Mouse (Mus musculus): ENCODE data around the gene Dock3.

- TF ChIP-seq CTCF (IDR thresholded peaks at IDR 0.05; ENCODE audit: extremely low read depth, insufficient read depth, low read length) (no peak), POLR2A (IDR thresholded peaks at IDR 0.05; ENCODE audit: extremely low read depth, insufficient read depth, low read length) (no peak)
These were observed 45.9 kb upstream of the Dock3 start for GRCm38 (mm10) chr9:107277603-107278002.
